Mouse (Mus musculus) erythroblast, embryonic 14.5 days (primary cell): Measurements from ENCODE around the gene Hoxd13.

ENCODE experiments used
- GATA1 ChIP-seq: IDR thresholded peaks from 2 replicates; pipeline ENCODE4 v1.6.1; 2012; ENCODE audit warnings: low read length, inconsistent platforms, mixed read lengths
- TAL1 ChIP-seq: IDR thresholded peaks from 3 replicates; pipeline ENCODE4 v1.6.1; 2012; ENCODE audit warnings: low read length, inconsistent platforms, mixed read lengths

DNA sequence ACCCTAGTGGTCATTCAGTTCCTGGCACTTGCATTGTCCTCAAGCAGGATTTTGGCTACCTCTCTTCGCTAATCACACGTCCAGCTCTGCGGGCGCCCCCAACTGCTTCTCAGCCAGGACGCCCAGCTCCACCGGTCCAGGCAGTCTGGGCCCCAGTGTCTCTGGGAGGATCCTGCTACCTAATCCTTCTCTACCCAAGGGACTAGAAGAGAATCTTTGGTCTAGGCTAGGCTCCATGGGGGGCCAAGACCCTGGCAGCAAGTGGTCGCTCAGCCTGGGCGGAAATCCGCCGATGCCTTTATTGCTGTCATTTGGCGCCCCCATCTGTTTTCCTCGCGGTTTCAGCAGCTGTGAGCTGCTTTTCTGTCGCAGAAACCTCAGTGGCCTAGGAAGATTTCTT is 6.4 kb upstream of the Hoxd13 start:
- TF ChIP-seq GATA1 (no peak), TAL1 (no peak)
